Comparison of ENCODE assay signal across 8 mouse cellular contexts in genomic region chr2:126782433-126782832, GRCm38 (mm10). TPM values are rescaled to one million over a fixed set of nuclear protein-coding genes. Genes with fewer than 3 reads are reported as not detected.
DNase-seq lines count a peak whose midpoint lies in the region; ATAC-seq and TF ChIP-seq lines count a peak whose summit lies in the region.

No protein-coding gene starts in this region.

- H3K9me3 ChIP-seq in kidney, embryonic 16.5 days (ENCODE audit: low read length) = no peaks in the 10 kb centered on the region
- no peaks in the 10 kb centered on the region for H3K9me3 ChIP-seq in embryonic facial prominence, embryonic 14.5 days (ENCODE audit: control insufficient read depth, low read length)
- H3K9me3 ChIP-seq in kidney, postnatal 0 days (replicated peaks; ENCODE audit: low read length) = no peaks in the 10 kb centered on the region
- H3K9me3 ChIP-seq in lung, embryonic 16.5 days (ENCODE audit: control insufficient read depth, low read length) = no peaks in the 10 kb centered on the region
- no peaks in the 10 kb centered on the region for H3K9me3 ChIP-seq in hindbrain, embryonic 12.5 days (replicated peaks)

- no peak overlapping the region for H3K27ac ChIP-seq in kidney, adult 2 months (ENCODE audit: insufficient read depth, low read depth, low read length)
- no peak overlapping the region for H3K27ac ChIP-seq in kidney, embryonic 16.5 days (ENCODE audit: low read length)
- H3K27ac ChIP-seq in embryonic facial prominence, embryonic 14.5 days (replicated peaks; ENCODE audit: low read depth, low read length) = no peak overlapping the region
- no peak overlapping the region for H3K27ac ChIP-seq in kidney, postnatal 0 days
- H3K27ac ChIP-seq in lung, embryonic 16.5 days (ENCODE audit: low read length) = no peak overlapping the region
- H3K27ac ChIP-seq in testis, adult 2 months (ENCODE audit: control insufficient read depth, insufficient read depth, low read depth, low read length) = no peak overlapping the region
- H3K27ac ChIP-seq in hindbrain, embryonic 12.5 days = no peak overlapping the region

- ATAC-seq in kidney, embryonic 16.5 days (ENCODE audit: low FRiP score, low TSS enrichment) = no peak
- no peak for ATAC-seq in embryonic facial prominence, embryonic 14.5 days (ENCODE audit: low read depth)
- no peak for ATAC-seq in kidney, postnatal 0 days (replicated peaks; ENCODE audit: low FRiP score, low read depth)
- ATAC-seq in lung, embryonic 16.5 days (ENCODE audit: low read depth) = peak; percentile 73; the same call in 1 of the 2 replicates
- ATAC-seq in hindbrain, embryonic 12.5 days (ENCODE audit: low FRiP score) = no peak

- peak; percentile 74 for TF ChIP-seq CTCF in kidney, adult 2 months (conservative IDR thresholded peaks at IDR 0.05; ENCODE audit: insufficient read depth, insufficient read length, low read depth, low read length)
- TF ChIP-seq CTCF in kidney, postnatal 0 days (IDR thresholded peaks at IDR 0.05; ENCODE audit: low read depth) = peak; percentile 66
- TF ChIP-seq CTCF in testis, adult 2 months (IDR thresholded peaks at IDR 0.05; ENCODE audit: control insufficient read depth, insufficient read depth, insufficient replicate concordance, low read depth, low read length) = no peak

- peak; percentile 86 for DNase-seq in kidney, adult 2 months
- peak; percentile 68 for DNase-seq in R1 (ENCODE audit: low read depth, low spot score)
- DNase-seq in embryonic facial prominence, embryonic 14.5 days (ENCODE audit: low spot score) = peak; percentile 89
- peak; percentile 79 for DNase-seq in kidney, postnatal 0 days (ENCODE audit: low spot score)

- H3K36me3 ChIP-seq in kidney, adult 2 months (ENCODE audit: control insufficient read depth, insufficient read depth, low read length) = no peaks in the 10 kb centered on the region
- H3K36me3 ChIP-seq in kidney, embryonic 16.5 days (ENCODE audit: insufficient read depth, low read length) = no peaks in the 10 kb centered on the region
- no peaks in the 10 kb centered on the region for H3K36me3 ChIP-seq in embryonic facial prominence, embryonic 14.5 days (ENCODE audit: control insufficient read depth, insufficient read depth, low read length)
- H3K36me3 ChIP-seq in kidney, postnatal 0 days (ENCODE audit: insufficient read depth, low read length) = no peaks in the 10 kb centered on the region
- no peaks in the 10 kb centered on the region for H3K36me3 ChIP-seq in lung, embryonic 16.5 days (ENCODE audit: control insufficient read depth, insufficient read depth, low read length)
- H3K36me3 ChIP-seq in testis, adult 2 months (ENCODE audit: control insufficient read depth, insufficient read depth, low read length) = no peaks in the 10 kb centered on the region
- H3K36me3 ChIP-seq in hindbrain, embryonic 12.5 days = no peaks in the 10 kb centered on the region

- WGBS in kidney, adult 2 months = 73% methylated on average over 3 of the region's 3 CpGs
- 90% methylated on average over 3 of the region's 3 CpGs for WGBS in kidney, embryonic 16.5 days
- 77% methylated on average over 3 of the region's 3 CpGs for WGBS in embryonic facial prominence, embryonic 14.5 days
- 85% methylated on average over 3 of the region's 3 CpGs for WGBS in kidney, postnatal 0 days
- 66% methylated on average over 3 of the region's 3 CpGs for WGBS in lung, embryonic 16.5 days
- 74% methylated on average over 3 of the region's 3 CpGs for WGBS in hindbrain, embryonic 12.5 days

- TF ChIP-seq POLR2A in kidney, adult 2 months (IDR thresholded peaks at IDR 0.05; ENCODE audit: low read depth, low read length) = no peak
- TF ChIP-seq POLR2A in testis, adult 2 months (IDR thresholded peaks at IDR 0.05; ENCODE audit: control insufficient read depth, low read depth, low read length) = no peak

- H3K9ac ChIP-seq in kidney, embryonic 16.5 days (replicated peaks; ENCODE audit: low read length) = no peak overlapping the region
- no peak overlapping the region for H3K9ac ChIP-seq in embryonic facial prominence, embryonic 14.5 days (ENCODE audit: low read depth, low read length)
- no peak overlapping the region for H3K9ac ChIP-seq in kidney, postnatal 0 days (ENCODE audit: low read depth, low read length)
- no peak overlapping the region for H3K9ac ChIP-seq in lung, embryonic 16.5 days (ENCODE audit: low read length)
- no peak overlapping the region for H3K9ac ChIP-seq in hindbrain, embryonic 12.5 days

- H3K4me3 ChIP-seq in kidney, adult 2 months (ENCODE audit: insufficient read depth, low read depth, low read length) = no peak overlapping the region
- no peak overlapping the region for H3K4me3 ChIP-seq in kidney, embryonic 16.5 days (ENCODE audit: low read length)
- no peak overlapping the region for H3K4me3 ChIP-seq in embryonic facial prominence, embryonic 14.5 days (ENCODE audit: low read depth, low read length)
- no peak overlapping the region for H3K4me3 ChIP-seq in kidney, postnatal 0 days (replicated peaks; ENCODE audit: low read depth, low read length)
- H3K4me3 ChIP-seq in lung, embryonic 16.5 days (ENCODE audit: low read length) = no peak overlapping the region
- H3K4me3 ChIP-seq in testis, adult 2 months (ENCODE audit: control insufficient read depth, low read depth, low read length) = peak overlapping the region; percentile 79
- H3K4me3 ChIP-seq in hindbrain, embryonic 12.5 days = no peak overlapping the region

- H3K27me3 ChIP-seq in kidney, adult 2 months (replicated peaks; ENCODE audit: control insufficient read depth, insufficient read depth, low read length) = no peaks in the 10 kb centered on the region
- H3K27me3 ChIP-seq in kidney, embryonic 16.5 days (ENCODE audit: insufficient read depth, low read length) = no peaks in the 10 kb centered on the region
- H3K27me3 ChIP-seq in embryonic facial prominence, embryonic 14.5 days (replicated peaks; ENCODE audit: control insufficient read depth, insufficient read depth, low read length) = no peaks in the 10 kb centered on the region
- no peaks in the 10 kb centered on the region for H3K27me3 ChIP-seq in kidney, postnatal 0 days (ENCODE audit: insufficient read depth, low read length)
- no peaks in the 10 kb centered on the region for H3K27me3 ChIP-seq in lung, embryonic 16.5 days (ENCODE audit: control insufficient read depth, insufficient read depth, low read depth, low read length)
- H3K27me3 ChIP-seq in testis, adult 2 months (ENCODE audit: control insufficient read depth, insufficient read depth, low read length) = no peaks in the 10 kb centered on the region
- H3K27me3 ChIP-seq in hindbrain, embryonic 12.5 days = no peaks in the 10 kb centered on the region

- H3K4me2 ChIP-seq in kidney, embryonic 16.5 days (replicated peaks; ENCODE audit: low read depth, low read length) = no peak overlapping the region
- H3K4me2 ChIP-seq in embryonic facial prominence, embryonic 14.5 days (ENCODE audit: low read depth, low read length) = no peak overlapping the region
- H3K4me2 ChIP-seq in kidney, postnatal 0 days (ENCODE audit: low read length) = no peak overlapping the region
- no peak overlapping the region for H3K4me2 ChIP-seq in lung, embryonic 16.5 days (ENCODE audit: low read depth, low read length)
- H3K4me2 ChIP-seq in hindbrain, embryonic 12.5 days (replicated peaks) = no peak overlapping the region

- no peaks in the 10 kb centered on the region for H3K4me1 ChIP-seq in kidney, adult 2 months (ENCODE audit: control insufficient read depth, insufficient read depth, low read length)
- H3K4me1 ChIP-seq in kidney, embryonic 16.5 days (ENCODE audit: insufficient read depth, low read length) = peaks cover 1% of the 10 kb centered on the region
- no peaks in the 10 kb centered on the region for H3K4me1 ChIP-seq in embryonic facial prominence, embryonic 14.5 days (ENCODE audit: control insufficient read depth, insufficient read depth, low read length)
- H3K4me1 ChIP-seq in kidney, postnatal 0 days (replicated peaks; ENCODE audit: insufficient read depth, low read length) = 0 out of 2 replicates have a peak, but pooled peaks cover under 1% of the 10 kb centered on the region
- peaks cover under 1% of the 10 kb centered on the region; the same call in 1 of the 2 replicates for H3K4me1 ChIP-seq in lung, embryonic 16.5 days (replicated peaks; ENCODE audit: control insufficient read depth, insufficient read depth, low read length)
- no peaks in the 10 kb centered on the region; the same call in 1 of the 2 replicates for H3K4me1 ChIP-seq in testis, adult 2 months (ENCODE audit: control insufficient read depth, insufficient read depth, low read length)
- no peaks in the 10 kb centered on the region for H3K4me1 ChIP-seq in hindbrain, embryonic 12.5 days

RNA-seq across cellular contexts. Expression of gene Usp50, which starts 0.8 kb away (rescaled TPM):
- polyA plus RNA-seq in kidney, adult 2 months (2012; rRNA removed) = 1.3 and 1.5 TPM in 2 replicates
- 1.6 and 1.9 TPM in 2 replicates for polyA plus RNA-seq in kidney, embryonic 16.5 days (2015; fragmentation: Nextera tagmentation; extraction: Ambion mirVana)
- polyA plus RNA-seq in embryonic facial prominence, embryonic 14.5 days (2014; fragmentation: Nextera tagmentation; extraction: Ambion mirVana) = 1.7 and 2.6 TPM in 2 replicates
- 2.9 and 3.0 TPM in 2 replicates for polyA plus RNA-seq in kidney, postnatal 0 days (2015; fragmentation: Nextera tagmentation; extraction: Ambion mirVana)
- polyA plus RNA-seq in lung, embryonic 16.5 days (2015; fragmentation: Nextera tagmentation; extraction: Ambion mirVana) = 1.7 and 2.2 TPM in 2 replicates
- 198 and 223 TPM in 2 replicates for polyA plus RNA-seq in testis, adult 2 months (2012; rRNA removed)
- 3.2 and 3.3 TPM in 2 replicates for polyA plus RNA-seq in hindbrain, embryonic 12.5 days (2016; fragmentation: Nextera tagmentation; extraction: Ambion mirVana)

Comparison
In these comparisons a context has a peak if more than half of its experiments do, and no peak if none do; other contexts are left out.
1. RNA of gene Usp50, which starts 0.8 kb away (polyA plus RNA-seq): 198 to 223 TPM in testis, adult 2 months; 3.2 to 3.3 TPM in hindbrain, embryonic 12.5 days, 2.9 to 3.0 TPM in kidney, postnatal 0 days, 1.7 to 2.6 TPM in embryonic facial prominence, embryonic 14.5 days, 1.7 to 2.2 TPM in lung, embryonic 16.5 days, 1.6 to 1.9 TPM in kidney, embryonic 16.5 days and 1.3 to 1.5 TPM in kidney, adult 2 months; every median in the first group is over 10 times any median in the second.
2. Peak in every context shown above with its lines, with median percentiles within 50 percentile points of each other: DNase-seq.